Mouse (Mus musculus) splenic B cell, adult 2 months (primary cell): ENCODE results near the gene Dntt.

ENCODE experiments used
- DNase-seq: peaks from one replicate; pipeline ENCODE4 v3.0.0-alpha.2; 2011; ENCODE audit warnings: low read depth, low spot score
- H3K27me3 ChIP-seq: 2 replicates; pipeline ENCODE4 v1.6.1; 2012; ENCODE audit warnings: mild to moderate bottlenecking, low read length, moderate library complexity, mixed read lengths; ENCODE audit not compliant: control insufficient read depth, poor library complexity, insufficient read depth, severe bottlenecking
- H3K36me3 ChIP-seq: 2 replicates; pipeline ENCODE4 v1.6.1; 2012; ENCODE audit warnings: mild to moderate bottlenecking, low read length, moderate library complexity, mixed read lengths; ENCODE audit not compliant: control insufficient read depth, poor library complexity, insufficient read depth, severe bottlenecking

Dntt gene

GRCm38 (mm10) chr19:40998469-40999170 is 30.5 kb upstream of the Dntt start:
- peak; percentile 62 for DNase-seq
- H3K27me3 ChIP-seq, result no peaks in the 10 kb centered on the region
- H3K36me3 ChIP-seq, result no peaks in the 10 kb centered on the region

GRCm38 (mm10) chr19:40999569-40999968 is 29.5 kb upstream of the Dntt start:
- DNase-seq, result peak; percentile 66
- no peaks in the 10 kb centered on the region for H3K27me3 ChIP-seq
- no peaks in the 10 kb centered on the region for H3K36me3 ChIP-seq

GRCm38 (mm10) chr19:41003694-41004315 is 25.3 kb upstream of the Dntt start:
- H3K27me3 ChIP-seq, result no peaks in the 10 kb centered on the region
- no peaks in the 10 kb centered on the region for H3K36me3 ChIP-seq
- no peak for DNase-seq

- no peaks in the 10 kb centered on the region for H3K27me3 ChIP-seq
- no peaks in the 10 kb centered on the region for H3K36me3 ChIP-seq
- DNase-seq, result no peak
Observed at GRCm38 (mm10) chr19:41006621-41007020, 22.5 kb upstream of the Dntt start.

- Histone ChIP-seq H3K36me3 (no peaks in the 10 kb centered on the region), H3K27me3 (no peaks in the 10 kb centered on the region)
- DNase-seq, result no peak
Observed at GRCm38 (mm10) chr19:41007326-41007725, 21.7 kb upstream of the Dntt start.

- Histone ChIP-seq H3K27me3 (no peaks in the 10 kb centered on the region), H3K36me3 (no peaks in the 10 kb centered on the region)
- no peak for DNase-seq
Observed at GRCm38 (mm10) chr19:41007733-41008132, 21.3 kb upstream of the Dntt start.

- peak; percentile 62 for DNase-seq
- Histone ChIP-seq H3K36me3 (no peaks in the 10 kb centered on the region), H3K27me3 (no peaks in the 10 kb centered on the region)
Observed at GRCm38 (mm10) chr19:41008674-41009395, 20.2 kb upstream of the Dntt start.

GRCm38 (mm10) chr19:41011676-41012075 is 17.4 kb upstream of the Dntt start:
- Histone ChIP-seq H3K27me3 (no peaks in the 10 kb centered on the region), H3K36me3 (no peaks in the 10 kb centered on the region)
- DNase-seq, result no peak

GRCm38 (mm10) chr19:41013591-41013990 is 15.5 kb upstream of the Dntt start:
- DNase-seq, result no peak
- H3K27me3 ChIP-seq, result no peaks in the 10 kb centered on the region
- H3K36me3 ChIP-seq, result no peaks in the 10 kb centered on the region

- H3K36me3 ChIP-seq, result no peaks in the 10 kb centered on the region
- DNase-seq, result no peak
- H3K27me3 ChIP-seq, result no peaks in the 10 kb centered on the region
Observed at GRCm38 (mm10) chr19:41014003-41014402, 15.1 kb upstream of the Dntt start.

- DNase-seq, result peak; percentile 92
- Histone ChIP-seq H3K27me3 (no peaks in the 10 kb centered on the region), H3K36me3 (no peaks in the 10 kb centered on the region)
Observed at GRCm38 (mm10) chr19:41015951-41016716, 12.9 kb upstream of the Dntt start.

- Histone ChIP-seq H3K27me3 (no peaks in the 10 kb centered on the region), H3K36me3 (no peaks in the 10 kb centered on the region)
- DNase-seq, result no peak
Observed at GRCm38 (mm10) chr19:41019164-41019675, 9.9 kb upstream of the Dntt start.

- DNase-seq, result no peak
- no peaks in the 10 kb centered on the region for H3K27me3 ChIP-seq
- H3K36me3 ChIP-seq, result no peaks in the 10 kb centered on the region
Observed at GRCm38 (mm10) chr19:41020537-41020936, 8.5 kb upstream of the Dntt start.

GRCm38 (mm10) chr19:41022244-41022643 is 6.8 kb upstream of the Dntt start:
- DNase-seq, result no peak
- H3K27me3 ChIP-seq, result no peaks in the 10 kb centered on the region
- H3K36me3 ChIP-seq, result no peaks in the 10 kb centered on the region
